22 mouse cellular contexts compared by ENCODE assay signal in the genomic region with DNA sequence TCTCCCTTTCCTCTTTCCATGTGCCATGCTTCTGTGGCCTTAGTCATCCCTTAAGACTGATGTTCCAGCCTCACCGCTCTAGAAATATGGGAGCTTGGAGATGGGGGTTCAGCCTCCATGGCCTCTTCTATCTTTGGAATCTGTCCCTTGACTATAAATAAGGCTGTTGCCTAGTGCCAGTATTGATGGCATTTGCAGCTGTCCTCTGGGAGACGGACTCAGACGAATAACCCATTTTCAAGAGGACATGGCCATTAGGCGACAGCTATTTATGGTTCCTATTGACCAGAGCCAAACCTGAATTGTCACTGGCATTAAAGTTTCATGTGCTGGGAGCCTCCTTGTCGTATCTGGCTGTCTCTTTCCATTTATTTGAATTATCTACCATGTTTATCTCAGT.
DNase-seq lines count a peak whose midpoint lies in the region; ATAC-seq and TF ChIP-seq lines count a peak whose summit lies in the region.
"Had no signal": no experiment of that assay in that cellular context is flagged by ENCODE, and none has a peak within 500 bp of the region (broad histone marks: within the 10 kb centered on the region; RNA-seq: fewer than 3 reads in every experiment).

No protein-coding gene starts in this region.

- no peak for ATAC-seq in hindbrain, embryonic 13.5 days (ENCODE audit: low FRiP score)
- ATAC-seq: activated CD4-positive, CD25-positive, alpha-beta regulatory T cell, adult 4 months; forebrain, embryonic 15.5 days; hindbrain, postnatal 0 days; Patski had no signal

- H3ac ChIP-seq in C2C12 (ENCODE audit: control insufficient read depth, insufficient read length, low read depth): no peak overlapping the region

- H3K4me2 ChIP-seq in hindbrain, embryonic 13.5 days: no peak overlapping the region
- H3K4me2 ChIP-seq: embryonic facial prominence, embryonic 12.5 days; forebrain, embryonic 15.5 days; heart, embryonic 13.5 days; hindbrain, embryonic 12.5 days had no signal

- no peaks in the 10 kb centered on the region for H3K36me3 ChIP-seq in hindbrain, embryonic 10.5 days
- H3K36me3 ChIP-seq in hindbrain, embryonic 13.5 days: no peaks in the 10 kb centered on the region
- no peaks in the 10 kb centered on the region for H3K36me3 ChIP-seq in C2C12 (ENCODE audit: control insufficient read depth, insufficient read depth)
- H3K36me3 ChIP-seq: embryonic facial prominence, embryonic 12.5 days; forebrain, embryonic 15.5 days; heart, embryonic 13.5 days; hindbrain, embryonic 12.5 days had no signal

- H3K4me3 ChIP-seq in hindbrain, embryonic 10.5 days: no peak overlapping the region
- H3K4me3 ChIP-seq in hindbrain, embryonic 13.5 days: no peak overlapping the region
- H3K4me3 ChIP-seq in C2C12 (ENCODE audit: insufficient read depth, poor library complexity, severe bottlenecking): no peak overlapping the region
- H3K4me3 ChIP-seq: embryonic facial prominence, embryonic 12.5 days; forebrain, embryonic 15.5 days; heart, embryonic 13.5 days; hindbrain, embryonic 12.5 days had no signal

- peak overlapping the region; percentile 43 for H3K27ac ChIP-seq in hindbrain, embryonic 10.5 days
- H3K27ac ChIP-seq in hindbrain, embryonic 13.5 days: no peak overlapping the region
- H3K27ac ChIP-seq: embryonic facial prominence, embryonic 12.5 days; forebrain, embryonic 15.5 days; heart, embryonic 13.5 days; hindbrain, embryonic 12.5 days; hindbrain, postnatal 0 days had no signal

- peaks cover 27% of the 10 kb centered on the region for H3K79me2 ChIP-seq in C2C12 (ENCODE audit: control insufficient read depth, insufficient read depth)

- peaks cover 57% of the 10 kb centered on the region for H3K4me1 ChIP-seq in hindbrain, embryonic 10.5 days (replicated peaks)
- peaks cover 43% of the 10 kb centered on the region for H3K4me1 ChIP-seq in hindbrain, embryonic 13.5 days (replicated peaks)
- H3K4me1 ChIP-seq: forebrain, embryonic 15.5 days had no signal

- H3K9ac ChIP-seq in hindbrain, embryonic 13.5 days: no peak overlapping the region
- H3K9ac ChIP-seq: embryonic facial prominence, embryonic 12.5 days; forebrain, embryonic 15.5 days; heart, embryonic 13.5 days; hindbrain, embryonic 12.5 days had no signal

- H3K27me3 ChIP-seq in hindbrain, embryonic 10.5 days (ENCODE audit: insufficient read depth, poor library complexity, severe bottlenecking): no peaks in the 10 kb centered on the region
- no peaks in the 10 kb centered on the region for H3K27me3 ChIP-seq in hindbrain, embryonic 13.5 days
- no peaks in the 10 kb centered on the region for H3K27me3 ChIP-seq in C2C12 (ENCODE audit: control insufficient read depth, insufficient read depth, insufficient read length)
- H3K27me3 ChIP-seq: embryonic facial prominence, embryonic 12.5 days; forebrain, embryonic 15.5 days; hindbrain, embryonic 12.5 days; Patski had no signal

- H3K79me3 ChIP-seq in C2C12 (ENCODE audit: low read depth): peaks cover 5% of the 10 kb centered on the region

- DNase-seq in embryo, embryonic 10 days (ENCODE audit: low spot score): peak; percentile 36
- DNase-seq in embryo, embryonic 10.5 days (ENCODE audit: low spot score): no peak
- no peak for DNase-seq in hindbrain, embryonic 10.5 days (ENCODE audit: low spot score)
- DNase-seq in skeletal muscle tissue, adult 2 months (ENCODE audit: low read depth, low spot score): peak; percentile 66
- DNase-seq in thymus, postnatal 14 days: no peak
- DNase-seq: adrenal gland, postnatal 14 days; B cell, adult 2 months; cerebellum, adult 11-12 months; cerebellum, adult 9-10 months; cerebellum, postnatal 25 days; gastrocnemius, postnatal 36 days; heart, adult 11 months; heart, postnatal 36 days had no signal

- no peaks in the 10 kb centered on the region for H3K9me3 ChIP-seq in hindbrain, embryonic 10.5 days
- H3K9me3 ChIP-seq in hindbrain, embryonic 13.5 days: no peaks in the 10 kb centered on the region
- H3K9me3 ChIP-seq: embryonic facial prominence, embryonic 12.5 days; forebrain, embryonic 15.5 days; heart, embryonic 13.5 days; hindbrain, embryonic 12.5 days had no signal

- 50% methylated on average over 5 of the region's 5 CpGs for WGBS in hindbrain, embryonic 10.5 days
- 25% methylated on average over 5 of the region's 5 CpGs for WGBS in hindbrain, embryonic 13.5 days

- TF ChIP-seq CTCF in C2C12 (IDR thresholded peaks at IDR 0.05; ENCODE audit: control insufficient read depth, insufficient read depth, insufficient read length): no peak

TF ChIP-seq in C2C12, 6 proteins besides CTCF, POLR2A, EP300 and RAD21:
- TF ChIP-seq MYOD1 (IDR thresholded peaks at IDR 0.05; ENCODE audit: control insufficient read depth, insufficient read length, low read depth): peak; percentile 10
- no peak for TF ChIP-seq USF1 (IDR thresholded peaks at IDR 0.05; ENCODE audit: low read depth)

Comparison
In these comparisons a context has a peak if more than half of its experiments do, and no peak if none do; other contexts are left out.
1. DNase-seq: peak in embryo, embryonic 10 days (single experiment) and skeletal muscle tissue, adult 2 months (single experiment); none in embryo, embryonic 10.5 days (single experiment), hindbrain, embryonic 10.5 days (single experiment) and thymus, postnatal 14 days (single experiment).